Mouse (Mus musculus): ENCODE measurements at regions not wholly inside any gene's neighbourhood (a gene's known extent, or its start where the extent isn't known, plus 50 kb on each side); places are given as distances from the start of the nearest gene placed in this dataset.

DNA sequence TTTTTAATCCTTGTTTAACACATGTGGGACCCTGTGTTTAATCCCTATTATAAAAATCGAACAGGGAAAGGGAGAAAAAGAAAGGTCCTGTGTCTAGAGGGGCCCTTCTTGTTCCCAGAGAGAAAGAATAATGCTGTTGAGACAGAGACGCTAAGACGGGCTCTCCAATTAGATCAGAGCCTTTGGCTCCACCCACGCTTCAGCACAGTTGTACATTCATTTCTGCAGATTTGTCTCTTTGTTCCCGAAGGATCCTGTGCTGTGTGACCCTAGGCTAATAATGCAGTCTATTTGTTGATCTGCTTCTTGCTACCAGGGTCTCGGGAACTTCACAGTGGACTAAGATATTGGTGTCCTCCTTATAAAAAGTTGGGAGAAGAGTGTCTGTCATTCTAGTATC, 92.0 kb downstream of the Cdc5l start:
- in situ Hi-C loops (cut with MseI, MboI) = no loop called here

GRCm38 (mm10) chr17:45340851-45341250, 92.7 kb downstream of the Cdc5l start:
- in situ Hi-C loops (cut with MseI, MboI) = no loop called here

DNA sequence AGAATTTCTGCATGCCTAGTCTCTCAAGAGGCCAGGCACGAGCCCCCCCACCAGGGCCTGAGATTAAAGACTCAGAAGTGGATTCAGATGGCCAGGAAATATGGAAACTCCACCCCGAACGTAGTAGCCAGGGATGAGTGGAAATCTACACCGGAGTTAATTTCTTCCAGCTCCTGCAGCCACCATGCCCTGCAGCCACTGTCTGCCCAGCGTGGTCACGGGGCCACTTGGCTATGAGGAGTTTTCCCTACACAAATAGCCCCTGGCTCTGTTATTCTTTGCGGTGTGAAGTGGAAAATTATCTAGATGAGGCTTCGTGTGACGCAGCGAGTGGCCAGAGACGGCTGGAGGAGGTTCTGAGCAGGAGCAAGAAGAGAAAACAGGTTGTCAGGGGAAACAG, 94.3 kb downstream of the Cdc5l start:
- in situ Hi-C loops (cut with MseI, MboI) = no loop called here

DNA sequence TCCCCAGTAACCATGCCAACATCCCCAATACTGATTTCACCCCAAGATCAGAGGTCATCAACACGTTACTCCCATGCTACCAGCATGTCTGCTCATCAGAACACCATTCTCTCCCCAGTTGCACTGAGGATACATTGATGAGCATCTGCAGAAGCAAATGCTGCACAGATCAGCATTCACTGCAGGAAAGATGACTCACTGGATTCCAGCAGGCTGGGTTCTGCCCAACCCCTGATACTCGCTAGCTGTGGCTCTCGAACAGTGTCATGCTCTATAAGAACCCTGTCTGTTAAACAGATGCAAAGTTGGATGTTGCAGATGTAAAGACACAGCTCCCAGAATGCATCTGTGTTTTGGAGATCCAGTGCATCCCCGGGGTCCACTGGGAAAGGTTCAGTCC, 95.5 kb downstream of the Cdc5l start:
- in situ Hi-C loops (cut with MseI, MboI) = no loop called here

DNA sequence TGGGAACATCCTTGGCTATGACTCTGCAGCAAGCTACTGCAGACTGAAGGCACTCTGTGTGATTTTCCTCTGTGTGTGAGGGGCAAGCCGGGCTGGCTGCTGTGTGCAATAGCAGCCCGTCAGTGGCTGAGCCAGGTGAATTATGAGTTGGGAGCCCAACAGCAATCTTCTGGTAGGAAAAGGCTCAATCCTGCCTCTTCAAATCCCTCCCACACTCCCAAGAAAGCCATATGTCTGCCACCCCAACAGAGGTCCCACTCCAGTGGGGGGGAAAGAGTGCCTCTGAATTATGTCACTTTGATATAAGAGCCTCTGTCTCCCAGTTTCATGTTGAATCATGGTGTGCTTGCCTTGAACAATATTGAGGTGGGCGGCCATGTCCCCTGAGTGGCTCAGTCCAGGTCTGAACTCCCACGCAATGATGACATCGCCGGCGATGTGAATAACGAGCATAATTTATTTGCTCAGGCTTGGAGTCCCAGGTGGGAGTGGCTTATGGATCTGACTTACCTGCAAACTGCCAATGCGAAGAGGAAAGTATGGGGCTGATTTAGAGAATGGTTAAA, 97.9 kb downstream of the Cdc5l start:
- in situ Hi-C loops (cut with MseI, MboI) = no loop called here

GRCm38 (mm10) chr17:45334732-45335381, 98.7 kb downstream of the Cdc5l start:
- in situ Hi-C loops (cut with MseI, MboI) = no loop called here

GRCm38 (mm10) chr17:45332321-45332720, 101.2 kb downstream of the Cdc5l start:
- in situ Hi-C loops (cut with MseI, MboI) = no loop called here

DNA sequence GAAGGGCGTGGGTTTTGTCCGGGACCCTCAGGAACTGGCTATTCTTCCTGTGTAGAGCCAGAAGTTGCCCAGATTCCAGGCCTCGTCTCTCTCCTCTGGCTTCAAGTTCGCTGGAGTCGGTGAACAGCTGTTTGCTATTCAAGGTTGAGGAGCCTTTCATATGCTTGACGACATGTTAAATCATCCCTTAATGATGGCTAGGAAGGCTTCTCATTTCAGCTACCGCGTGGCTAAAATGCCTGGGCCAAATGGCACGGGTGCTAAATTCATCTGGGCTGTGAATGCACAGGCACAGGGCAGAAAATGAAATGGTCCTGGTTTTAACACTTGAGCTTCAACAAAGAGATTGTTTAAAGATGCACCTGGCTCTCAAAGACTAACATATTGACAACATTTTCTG, 104.3 kb downstream of the Cdc5l start:
- in situ Hi-C loops (cut with MseI, MboI) = no loop called here

- in situ Hi-C loops (cut with MseI, MboI) = no loop called here
Measured at GRCm38 (mm10) chr17:45326726-45327125, 106.8 kb downstream of the Cdc5l start.

- in situ Hi-C loops (cut with MseI, MboI) = no loop called here
Measured at GRCm38 (mm10) chr17:45326173-45326572, 107.4 kb downstream of the Cdc5l start.

- in situ Hi-C loops (cut with MseI, MboI) = no loop called here
Measured at GRCm38 (mm10) chr17:45322842-45323241, 110.7 kb downstream of the Cdc5l start.

DNA sequence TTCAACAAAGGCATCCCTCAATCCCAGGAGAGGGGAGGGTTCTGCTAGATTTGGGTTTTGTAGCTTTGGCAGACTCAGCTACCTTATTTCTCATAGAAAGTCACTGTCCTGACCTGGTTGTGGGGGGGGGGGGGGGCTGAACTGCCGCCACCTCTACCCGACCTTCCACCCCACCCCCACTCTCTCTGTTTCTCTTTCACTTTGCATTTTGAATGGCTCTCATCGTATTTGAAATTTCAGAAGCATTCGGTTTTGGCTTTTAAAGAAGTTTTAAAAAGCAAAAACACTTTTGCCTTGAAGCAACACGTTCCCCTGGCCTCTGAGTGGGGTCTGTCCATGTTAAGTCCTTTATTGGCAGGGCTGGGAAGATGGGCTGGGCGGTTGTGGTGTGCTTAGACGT, 113.5 kb downstream of the Cdc5l start:
- in situ Hi-C loops (cut with MseI, MboI) = no loop called here

DNA sequence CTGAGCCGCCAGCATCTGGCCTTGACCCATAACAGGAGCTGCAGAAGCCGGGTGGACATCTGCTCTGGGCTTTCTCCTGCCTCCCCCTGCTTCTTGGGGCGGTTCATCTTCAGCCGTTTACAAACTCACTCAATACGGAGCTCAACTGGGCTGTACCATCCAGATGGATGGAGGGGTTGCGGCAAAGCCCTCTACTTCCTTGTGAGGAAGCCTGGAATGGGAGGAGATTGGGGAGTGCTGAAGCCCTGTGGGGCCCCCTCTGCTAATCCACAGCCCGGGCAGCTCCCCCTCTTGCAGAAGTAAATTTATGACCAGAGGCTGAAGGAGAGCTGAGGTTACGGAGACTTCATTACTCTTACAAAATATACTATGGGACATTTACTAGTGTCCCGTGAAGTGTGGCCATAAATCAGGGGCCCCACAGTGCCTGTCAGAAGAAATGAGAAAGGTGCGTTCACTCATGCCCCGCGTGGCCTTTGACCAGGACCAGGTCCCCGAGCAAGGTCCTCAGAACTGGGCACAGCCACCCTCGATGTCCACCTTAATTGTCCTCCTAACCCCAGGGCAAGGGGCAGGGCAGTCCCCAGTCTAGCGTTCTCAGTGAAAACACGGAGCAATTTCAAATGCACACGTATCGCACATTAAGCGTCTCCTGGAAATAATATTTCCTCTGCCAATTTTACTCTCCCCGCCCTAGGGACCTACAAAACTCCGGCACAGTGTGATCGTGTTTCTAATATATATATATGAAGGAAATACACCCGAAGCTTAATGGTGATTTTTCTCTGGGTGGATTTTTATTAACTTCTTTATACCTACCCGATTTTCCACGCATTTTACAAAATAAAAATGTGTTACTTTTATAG, 115.1 kb downstream of the Cdc5l start:
- in situ Hi-C loops (cut with MseI, MboI) = no loop called here

GRCm38 (mm10) chr17:45312510-45313266, 120.8 kb downstream of the Cdc5l start:
- in situ Hi-C loops (cut with MseI, MboI) = no loop called here

- in situ Hi-C loops (cut with MseI, MboI) = no loop called here
Measured at GRCm38 (mm10) chr17:45306506-45306905, 127.0 kb downstream of the Cdc5l start.

GRCm38 (mm10) chr17:45303183-45303582, 130.4 kb downstream of the Cdc5l start:
- in situ Hi-C loops (cut with MseI, MboI) = no loop called here

DNA sequence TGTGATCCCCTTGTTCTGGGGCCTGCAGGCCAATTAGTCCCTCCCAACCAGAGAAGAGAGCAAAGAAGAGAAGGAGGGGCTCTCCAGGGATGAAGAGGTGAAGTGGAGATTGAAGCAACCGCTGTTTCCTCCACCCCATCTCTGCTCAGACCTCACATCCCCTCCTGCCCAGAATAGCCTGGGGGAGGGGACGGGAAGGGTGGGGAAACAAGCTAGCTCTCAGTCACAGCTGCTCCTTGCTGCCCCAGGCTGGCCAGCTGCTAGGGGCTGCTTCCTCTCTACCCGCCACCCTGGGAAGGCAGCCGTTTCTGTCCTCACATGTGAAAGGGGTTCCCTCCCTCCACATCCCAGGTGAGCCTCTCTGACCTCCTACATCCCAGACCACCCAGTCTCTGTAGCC, 135.2 kb downstream of the Cdc5l start:
- in situ Hi-C loops (cut with MseI, MboI) = loop anchor here (5.0 kb wide), 1 partner anchor 74 kb away; no protein-coding TSS in a partner anchor

- in situ Hi-C loops (cut with MseI, MboI) = loop anchor here (5.0 kb wide), 1 partner anchor 74 kb away; no protein-coding TSS in a partner anchor
Measured at GRCm38 (mm10) chr17:45297860-45298259, 135.7 kb downstream of the Cdc5l start.

- in situ Hi-C loops (cut with MseI, MboI) = loop anchor here (5.0 kb wide), 1 partner anchor 76 kb away; no protein-coding TSS in a partner anchor
Measured at GRCm38 (mm10) chr17:45296363-45296762, 137.2 kb downstream of the Cdc5l start.

- in situ Hi-C loops (cut with MseI, MboI) = loop anchor here (5.0 kb wide), 1 partner anchor 77 kb away; no protein-coding TSS in a partner anchor
Measured at GRCm38 (mm10) chr17:45294886-45295285, 138.7 kb downstream of the Cdc5l start.

- in situ Hi-C loops (cut with MseI, MboI) = no loop called here
Measured at GRCm38 (mm10) chr17:45294256-45294865, 139.2 kb downstream of the Cdc5l start.
